Mouse (Mus musculus): ENCODE results near the gene Zmym4. TPM values are rescaled to one million over a fixed set of nuclear protein-coding genes. Genes with fewer than 3 reads are reported as not detected.
A peak's percentile ranks its signal among the peaks of the same experiment; 100 is the strongest.

The Zmym4 gene
- polyA plus RNA-seq, 1 experiment from 2014 or later: 16.6 TPM

GRCm38 (mm10) chr4:126889879-126890278 is 78.1 kb downstream of the Zmym4 start:
- no peaks in the 10 kb centered on the region for H3K9me3 ChIP-seq
- H3K9ac ChIP-seq: no peak overlapping the region
- H3K27ac ChIP-seq: no peak overlapping the region
- no peaks in the 10 kb centered on the region for H3K4me1 ChIP-seq
- no peaks in the 10 kb centered on the region for H3K27me3 ChIP-seq (replicated peaks)
- peaks cover 29% of the 10 kb centered on the region for H3K36me3 ChIP-seq
- no peak overlapping the region for H3K4me2 ChIP-seq
- ATAC-seq (ENCODE audit: insufficient read depth, low FRiP score, low read depth): no peak
- H3K4me3 ChIP-seq (replicated peaks): no peak overlapping the region
- WGBS: 91% methylated on average over 8 of the region's 8 CpGs

GRCm38 (mm10) chr4:126885953-126886352 is 82.0 kb downstream of the Zmym4 start:
- no peak overlapping the region for H3K4me2 ChIP-seq
- H3K27ac ChIP-seq: no peak overlapping the region
- 60% methylated on average over 1 of the region's 1 CpGs for WGBS
- no peak overlapping the region for H3K9ac ChIP-seq
- H3K36me3 ChIP-seq: peaks cover 29% of the 10 kb centered on the region
- no peaks in the 10 kb centered on the region for H3K9me3 ChIP-seq
- no peak overlapping the region for H3K4me3 ChIP-seq (replicated peaks)
- H3K4me1 ChIP-seq: no peaks in the 10 kb centered on the region
- no peak for ATAC-seq (ENCODE audit: insufficient read depth, low FRiP score, low read depth)
- no peaks in the 10 kb centered on the region for H3K27me3 ChIP-seq (replicated peaks)

GRCm38 (mm10) chr4:126883602-126884001 is 84.3 kb downstream of the Zmym4 start:
- Histone ChIP-seq H3K9me3 (no peaks in the 10 kb centered on the region), H3K4me1 (no peaks in the 10 kb centered on the region), H3K27me3 (replicated peaks) (no peaks in the 10 kb centered on the region), H3K27ac (no peak overlapping the region), H3K4me3 (replicated peaks) (no peak overlapping the region), H3K9ac (no peak overlapping the region), H3K4me2 (no peak overlapping the region), H3K36me3 (peaks cover 17% of the 10 kb centered on the region; the same call in 1 of the 2 replicates)
- 93% methylated on average over 5 of the region's 5 CpGs for WGBS
- ATAC-seq (ENCODE audit: insufficient read depth, low FRiP score, low read depth): no peak

- peaks cover 11% of the 10 kb centered on the region for H3K36me3 ChIP-seq
- H3K9me3 ChIP-seq: no peaks in the 10 kb centered on the region
- no peaks in the 10 kb centered on the region for H3K27me3 ChIP-seq (replicated peaks)
- ATAC-seq (ENCODE audit: insufficient read depth, low FRiP score, low read depth): peak; percentile 31; the same call in 1 of the 2 replicates
- no peak overlapping the region for H3K4me2 ChIP-seq
- WGBS: 81% methylated on average over 5 of the region's 5 CpGs
- no peaks in the 10 kb centered on the region for H3K4me1 ChIP-seq
- H3K4me3 ChIP-seq (replicated peaks): no peak overlapping the region
- H3K9ac ChIP-seq: no peak overlapping the region
- H3K27ac ChIP-seq: no peak overlapping the region
Measured at GRCm38 (mm10) chr4:126879560-126880275, 88.2 kb downstream of the Zmym4 start.

- Histone ChIP-seq H3K4me1 (no peaks in the 10 kb centered on the region), H3K4me3 (replicated peaks) (no peak overlapping the region), H3K9me3 (no peaks in the 10 kb centered on the region), H3K27ac (no peak overlapping the region), H3K36me3 (peaks cover 9% of the 10 kb centered on the region), H3K9ac (no peak overlapping the region), H3K4me2 (no peak overlapping the region), H3K27me3 (replicated peaks) (no peaks in the 10 kb centered on the region)
- WGBS: 65% methylated on average over 7 of the region's 7 CpGs
- ATAC-seq (ENCODE audit: insufficient read depth, low FRiP score, low read depth): no peak
Measured at GRCm38 (mm10) chr4:126872717-126873116, 95.2 kb downstream of the Zmym4 start.

- Histone ChIP-seq H3K9ac (no peak overlapping the region), H3K4me2 (no peak overlapping the region), H3K27me3 (replicated peaks) (no peaks in the 10 kb centered on the region), H3K36me3 (peaks cover 21% of the 10 kb centered on the region), H3K4me1 (no peaks in the 10 kb centered on the region), H3K27ac (no peak overlapping the region), H3K9me3 (no peaks in the 10 kb centered on the region), H3K4me3 (replicated peaks) (no peak overlapping the region)
- no peak for ATAC-seq (ENCODE audit: insufficient read depth, low FRiP score, low read depth)
- 88% methylated on average over 12 of the region's 12 CpGs for WGBS
Measured at GRCm38 (mm10) chr4:126868699-126869098, 99.2 kb downstream of the Zmym4 start.

- Histone ChIP-seq H3K9me3 (no peaks in the 10 kb centered on the region), H3K27me3 (replicated peaks) (no peaks in the 10 kb centered on the region), H3K9ac (no peak overlapping the region), H3K4me3 (replicated peaks) (no peak overlapping the region), H3K36me3 (peaks cover 22% of the 10 kb centered on the region), H3K27ac (no peak overlapping the region), H3K4me2 (no peak overlapping the region), H3K4me1 (no peaks in the 10 kb centered on the region)
- WGBS: 72% methylated on average over 11 of the region's 11 CpGs
- ATAC-seq (ENCODE audit: insufficient read depth, low FRiP score, low read depth): no peak
Measured at GRCm38 (mm10) chr4:126861514-126862266, 106.2 kb downstream of the Zmym4 start.

GRCm38 (mm10) chr4:126860268-126860986 is 107.5 kb downstream of the Zmym4 start:
- no peak for ATAC-seq (ENCODE audit: insufficient read depth, low FRiP score, low read depth)
- H3K9me3 ChIP-seq: no peaks in the 10 kb centered on the region
- H3K27me3 ChIP-seq (replicated peaks): no peaks in the 10 kb centered on the region
- 88% methylated on average over 9 of the region's 9 CpGs for WGBS
- H3K27ac ChIP-seq: no peak overlapping the region
- no peak overlapping the region for H3K4me2 ChIP-seq
- no peak overlapping the region for H3K9ac ChIP-seq
- peaks cover 17% of the 10 kb centered on the region for H3K36me3 ChIP-seq
- no peaks in the 10 kb centered on the region for H3K4me1 ChIP-seq
- H3K4me3 ChIP-seq (replicated peaks): no peak overlapping the region

GRCm38 (mm10) chr4:126852971-126853370 is 115.0 kb downstream of the Zmym4 start:
- Histone ChIP-seq H3K9me3 (no peaks in the 10 kb centered on the region), H3K4me3 (replicated peaks) (no peak overlapping the region), H3K9ac (no peak overlapping the region), H3K4me2 (no peak overlapping the region), H3K36me3 (peaks cover 9% of the 10 kb centered on the region), H3K27ac (no peak overlapping the region), H3K27me3 (replicated peaks) (no peaks in the 10 kb centered on the region), H3K4me1 (0 out of 2 replicates have a peak, but pooled peaks cover 4% of the 10 kb centered on the region)
- 71% methylated on average over 11 of the region's 11 CpGs for WGBS
- ATAC-seq (ENCODE audit: insufficient read depth, low FRiP score, low read depth): no peak

GRCm38 (mm10) chr4:126850778-126851080 is 117.2 kb downstream of the Zmym4 start:
- 58% methylated on average over 4 of the region's 4 CpGs for WGBS
- H3K9ac ChIP-seq: no peak overlapping the region
- H3K9me3 ChIP-seq: no peaks in the 10 kb centered on the region
- no peak overlapping the region for H3K4me3 ChIP-seq (replicated peaks)
- peaks cover 28% of the 10 kb centered on the region for H3K36me3 ChIP-seq
- H3K27me3 ChIP-seq (replicated peaks): no peaks in the 10 kb centered on the region
- H3K27ac ChIP-seq: no peak overlapping the region
- 0 out of 2 replicates have a peak, but pooled peaks cover 4% of the 10 kb centered on the region for H3K4me1 ChIP-seq
- H3K4me2 ChIP-seq: no peak overlapping the region
- ATAC-seq (ENCODE audit: insufficient read depth, low FRiP score, low read depth): no peak

- no peak overlapping the region for H3K4me3 ChIP-seq (replicated peaks)
- H3K4me1 ChIP-seq: 0 out of 2 replicates have a peak, but pooled peaks cover 4% of the 10 kb centered on the region
- no peaks in the 10 kb centered on the region for H3K27me3 ChIP-seq (replicated peaks)
- no peaks in the 10 kb centered on the region for H3K9me3 ChIP-seq
- no peak for ATAC-seq (ENCODE audit: insufficient read depth, low FRiP score, low read depth)
- no peak overlapping the region for H3K4me2 ChIP-seq
- peaks cover 25% of the 10 kb centered on the region for H3K36me3 ChIP-seq
- no peak overlapping the region for H3K27ac ChIP-seq
- H3K9ac ChIP-seq: no peak overlapping the region
- WGBS: 72% methylated on average over 7 of the region's 7 CpGs
Measured at GRCm38 (mm10) chr4:126850019-126850777, 117.7 kb downstream of the Zmym4 start.
